Mouse (Mus musculus): ENCODE measurements at regions not wholly inside any gene's neighbourhood (a gene's known extent, or its start where the extent isn't known, plus 50 kb on each side); places are given as distances from the start of the nearest gene placed in this dataset.
A peak's percentile ranks its signal among the peaks of the same experiment; 100 is the strongest.

DNA sequence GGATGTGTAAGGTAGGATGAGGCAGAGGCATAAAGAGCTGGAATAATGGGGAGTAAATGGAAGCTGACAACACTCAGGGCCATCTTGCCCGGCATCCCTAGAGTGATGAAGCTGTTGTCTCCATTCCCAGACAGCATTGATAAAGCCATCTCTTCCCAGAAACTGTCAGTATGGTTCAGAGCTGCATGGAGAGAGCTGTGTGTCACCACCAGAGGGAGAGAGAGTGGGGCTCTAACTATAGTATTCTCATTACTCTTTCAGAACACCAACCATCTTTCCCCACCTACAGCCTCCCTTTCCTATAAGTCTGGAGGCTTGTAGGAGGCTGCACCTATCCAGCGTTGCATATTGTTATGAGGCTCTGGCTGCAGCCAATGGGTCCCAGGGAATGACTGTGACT lies 264.0 kb upstream of the Dusp10 start:
- no peak for DNase-seq (ENCODE audit: low spot score)

GRCm38 (mm10) chr1:183754500-183754899 lies 258.6 kb upstream of the Dusp10 start:
- no peak for DNase-seq (ENCODE audit: low spot score)

- DNase-seq (ENCODE audit: low spot score), result no peak
Measured at GRCm38 (mm10) chr1:183756716-183757115, 256.4 kb upstream of the Dusp10 start.

DNA sequence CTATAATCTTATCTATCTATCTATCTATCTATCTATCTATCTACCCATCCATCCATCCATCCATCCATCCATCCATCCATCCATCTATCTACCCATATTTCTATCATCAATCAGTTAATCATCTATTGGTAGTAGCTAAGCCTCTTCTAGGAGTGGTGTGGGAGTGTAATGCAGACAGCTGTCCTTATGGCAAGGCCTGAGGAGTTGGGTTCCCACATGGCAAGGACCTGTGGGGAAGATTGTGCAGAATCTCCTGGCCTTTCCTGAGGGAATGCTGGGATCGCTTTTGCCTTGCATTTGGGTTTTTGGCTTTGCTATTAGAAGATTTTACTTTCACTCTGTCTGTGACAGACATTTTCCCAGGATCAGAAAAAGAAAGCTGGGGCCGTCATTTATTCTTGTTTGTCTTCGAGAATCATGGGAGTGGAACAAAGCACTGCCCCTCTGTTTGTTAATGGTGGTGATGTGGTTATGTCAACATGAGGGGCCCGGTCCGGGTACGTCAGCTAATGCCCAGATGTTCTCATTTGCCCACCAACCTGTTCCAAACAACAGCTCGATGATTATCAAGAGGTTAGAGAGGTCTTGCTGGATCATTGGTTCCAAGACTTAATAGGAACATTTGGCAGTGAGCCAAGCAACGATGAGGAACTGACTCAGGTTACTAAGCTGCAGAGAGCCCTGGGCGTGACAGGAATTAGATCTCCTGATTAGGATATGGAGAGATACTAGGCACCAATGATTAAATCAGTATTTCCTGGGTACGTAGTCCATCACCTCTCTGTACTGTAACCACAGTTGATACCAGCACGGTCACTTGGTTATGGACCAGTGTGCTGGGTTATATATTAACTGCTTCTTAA lies 249.0 kb upstream of the Dusp10 start:
- DNase-seq (ENCODE audit: low spot score), result no peak

DNA sequence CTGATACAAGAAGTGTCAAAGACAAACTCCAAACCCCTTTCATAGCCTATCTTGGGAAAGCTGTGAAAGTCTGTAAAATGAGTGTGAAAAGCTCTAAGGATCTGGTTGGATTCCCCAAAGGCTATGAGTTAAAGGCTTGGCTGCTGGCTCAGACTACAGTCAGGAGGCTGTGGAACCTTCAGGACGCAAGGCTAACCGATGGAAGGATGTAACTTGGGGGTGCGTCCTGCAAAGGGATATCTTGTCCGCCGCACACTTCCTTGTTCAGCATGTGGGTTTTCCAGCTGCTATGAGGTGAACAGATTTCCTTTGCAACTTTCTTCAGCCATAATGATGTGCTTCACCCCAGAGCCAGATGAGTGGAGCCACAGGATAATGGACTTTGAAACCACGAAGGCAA lies 240.3 kb upstream of the Dusp10 start:
- no peak for DNase-seq (ENCODE audit: low spot score)

DNA sequence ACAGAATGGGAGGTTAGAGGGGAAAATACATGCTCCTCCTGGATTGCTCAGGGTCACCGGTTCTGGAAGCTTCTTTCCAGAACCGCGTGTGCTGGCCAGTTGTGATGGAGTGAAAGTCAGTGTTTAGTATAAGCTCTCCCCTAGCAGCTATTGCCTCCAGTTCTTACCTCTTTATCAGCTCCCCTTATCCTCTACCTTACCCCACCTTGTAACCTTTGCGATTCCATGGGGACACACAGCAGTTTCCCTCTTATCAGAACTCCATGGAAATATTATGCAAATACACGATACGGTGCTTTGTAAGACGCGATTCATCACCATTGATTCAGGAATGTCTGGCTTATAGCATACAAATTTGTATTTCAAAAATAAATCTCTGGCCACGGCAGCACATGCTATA lies 232.9 kb upstream of the Dusp10 start:
- no peak for DNase-seq (ENCODE audit: low spot score)

DNA sequence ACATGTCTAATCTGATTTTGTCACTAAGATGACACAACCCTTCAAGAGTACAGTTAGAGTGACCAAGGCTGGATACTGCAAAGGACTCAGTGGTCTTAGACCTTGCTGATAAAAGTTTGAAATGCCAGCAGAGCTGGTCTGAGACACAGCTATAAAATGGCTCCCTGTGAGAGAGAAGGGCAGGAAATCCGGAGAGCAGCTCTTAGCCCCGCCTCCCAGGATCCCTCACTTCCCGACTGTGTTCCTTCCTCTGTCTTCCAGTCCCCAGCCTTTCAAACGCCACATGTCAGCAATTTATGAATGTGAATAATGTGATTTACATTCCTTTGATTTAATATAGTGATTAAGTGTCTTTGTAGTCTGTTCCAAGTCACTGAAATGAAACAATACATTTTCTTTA lies 232.3 kb upstream of the Dusp10 start:
- no peak for DNase-seq (ENCODE audit: low spot score)

- DNase-seq (ENCODE audit: low spot score), result no peak
Measured at GRCm38 (mm10) chr1:183783440-183784130, 229.5 kb upstream of the Dusp10 start.

DNA sequence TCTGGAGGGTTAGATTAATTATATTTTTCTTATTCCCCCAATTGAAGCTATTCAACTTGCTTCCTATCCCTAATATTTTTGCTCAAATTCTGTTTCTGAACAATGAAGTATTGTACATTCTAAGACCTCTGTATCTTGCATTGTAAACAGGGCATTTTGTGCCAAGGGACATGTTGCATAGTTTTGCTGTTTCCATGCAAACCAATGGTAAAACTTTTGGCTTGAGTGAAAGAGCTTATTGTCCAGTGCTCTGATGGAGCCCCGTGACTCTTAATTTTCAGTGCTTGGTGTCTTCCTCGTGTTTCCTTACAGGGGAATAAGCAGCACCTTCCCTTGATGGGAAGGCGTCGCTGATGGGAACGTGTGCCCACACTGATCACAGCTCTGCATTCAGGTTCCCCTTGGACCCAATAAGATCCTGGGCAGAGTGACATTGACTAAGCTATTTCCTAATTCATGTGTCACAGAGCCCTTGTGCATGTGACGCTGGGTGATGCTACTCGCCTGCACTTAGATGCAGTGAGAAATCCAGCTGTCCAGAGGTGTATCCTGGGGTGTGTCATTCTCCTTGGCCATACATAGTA lies 220.8 kb upstream of the Dusp10 start:
- peak; percentile 14 for DNase-seq (ENCODE audit: low spot score)

- no peak for DNase-seq (ENCODE audit: low spot score)
Measured at GRCm38 (mm10) chr1:183793324-183793723, 219.8 kb upstream of the Dusp10 start.

GRCm38 (mm10) chr1:183793913-183794445 lies 219.1 kb upstream of the Dusp10 start:
- peak; percentile 12 for DNase-seq (ENCODE audit: low spot score)

- no peak for DNase-seq (ENCODE audit: low spot score)
Measured at GRCm38 (mm10) chr1:183802351-183802750, 210.8 kb upstream of the Dusp10 start.

- no peak for DNase-seq (ENCODE audit: low spot score)
Measured at GRCm38 (mm10) chr1:183803357-183803756, 209.7 kb upstream of the Dusp10 start.

GRCm38 (mm10) chr1:183803826-183804225 lies 209.3 kb upstream of the Dusp10 start:
- no peak for DNase-seq (ENCODE audit: low spot score)

DNA sequence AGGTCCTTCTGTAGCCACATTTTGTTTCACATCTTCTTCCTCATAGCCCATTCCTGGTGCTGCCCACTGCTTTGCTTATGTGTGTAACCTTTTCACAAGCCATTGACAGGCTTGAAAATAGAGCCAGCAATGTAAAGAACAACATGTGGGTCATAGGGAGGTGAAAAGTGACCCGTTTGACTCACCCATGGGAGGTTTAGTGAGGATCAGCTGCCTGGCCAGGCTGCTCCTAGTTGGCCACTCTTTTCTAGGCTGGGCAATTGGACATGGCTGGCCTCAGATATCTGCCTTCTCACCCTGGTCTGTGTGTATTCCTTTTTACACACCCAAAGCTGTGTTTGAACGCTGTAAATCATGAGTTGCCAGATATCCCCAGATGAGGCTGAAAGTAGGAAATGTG lies 208.8 kb upstream of the Dusp10 start:
- no peak for DNase-seq (ENCODE audit: low spot score)

DNA sequence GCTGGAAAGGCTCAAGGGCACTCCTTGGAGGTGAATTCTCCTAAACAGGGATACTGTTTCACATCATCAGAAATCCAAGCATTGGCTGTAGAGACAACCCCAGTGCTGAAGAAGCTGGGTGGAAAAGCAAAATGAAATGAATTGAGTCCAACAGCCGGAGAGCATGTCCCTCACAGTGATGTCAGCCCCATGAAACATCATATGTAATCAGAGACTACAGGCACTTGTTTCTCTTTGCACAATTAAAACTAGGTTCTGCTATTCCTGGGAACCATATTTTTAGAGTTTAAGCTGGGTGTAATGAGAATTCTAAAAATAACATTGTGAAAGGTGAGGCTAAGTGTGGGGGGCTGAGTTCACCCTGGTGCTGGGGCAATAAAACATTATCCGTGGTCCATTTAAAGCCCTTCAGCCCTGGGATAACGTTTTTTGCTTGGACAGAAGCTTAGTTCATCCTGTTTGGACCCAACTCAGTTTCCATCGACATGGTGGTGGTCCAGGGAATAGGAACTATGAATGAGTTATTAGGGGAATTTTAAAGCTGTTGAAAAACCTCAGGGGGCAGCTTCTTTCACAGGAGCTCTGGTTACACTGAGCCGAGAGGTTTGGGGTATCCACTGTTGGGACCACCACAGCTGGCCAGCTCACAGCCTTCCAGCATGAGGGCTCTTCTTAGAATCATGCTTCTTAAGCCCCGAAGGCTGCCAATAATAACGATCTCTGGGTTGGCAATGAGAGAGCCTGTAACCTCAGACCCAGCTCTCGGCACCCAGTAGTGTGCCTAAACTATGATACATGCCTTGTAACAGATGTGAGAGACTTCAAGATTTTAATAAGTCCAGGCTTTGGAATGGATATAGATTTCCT lies 206.0 kb upstream of the Dusp10 start:
- no peak for DNase-seq (ENCODE audit: low spot score)

DNA sequence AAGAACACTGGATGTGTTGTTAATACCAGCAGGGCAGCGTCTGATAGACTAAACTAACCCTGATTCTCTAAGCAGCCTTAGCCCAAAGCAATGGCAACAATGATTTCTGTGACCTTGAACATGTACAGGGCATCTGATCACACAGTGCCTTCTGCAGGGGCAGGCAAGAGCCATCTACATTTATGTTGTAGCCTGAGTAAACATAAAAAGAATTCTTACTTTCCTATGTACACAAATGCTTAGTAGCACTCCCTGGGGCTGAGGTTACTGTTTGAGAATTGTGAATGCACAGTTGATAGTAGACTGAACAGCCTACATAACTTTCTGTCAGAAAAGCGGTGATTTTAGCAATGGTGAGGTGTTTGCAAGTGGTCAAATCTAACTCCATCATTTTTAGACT lies 204.9 kb upstream of the Dusp10 start:
- DNase-seq (ENCODE audit: low spot score), result no peak

GRCm38 (mm10) chr1:183820555-183820954 lies 192.5 kb upstream of the Dusp10 start:
- no peak for DNase-seq (ENCODE audit: low spot score)

DNA sequence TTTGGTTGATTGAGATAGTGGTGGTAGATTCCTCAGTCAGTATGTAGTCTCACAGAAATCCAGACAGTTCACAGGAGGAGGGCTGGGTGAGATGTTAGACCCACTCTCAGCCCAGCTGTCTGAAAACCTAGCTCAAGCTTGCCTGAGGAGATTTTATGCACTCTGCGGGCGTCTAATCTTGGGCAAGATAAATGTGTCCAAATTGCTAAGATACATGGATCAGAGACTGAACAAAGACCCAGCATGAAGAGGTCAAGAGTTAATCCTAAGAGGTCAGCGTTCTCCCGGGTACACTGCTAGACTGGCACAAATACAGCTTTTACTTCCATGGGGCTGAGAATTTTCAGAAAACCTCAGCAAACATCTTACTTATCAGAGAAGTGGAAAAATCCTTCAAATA lies 186.8 kb upstream of the Dusp10 start:
- DNase-seq (ENCODE audit: low spot score), result no peak

- no peak for DNase-seq (ENCODE audit: low spot score)
Measured at GRCm38 (mm10) chr1:183845135-183845534, 168.0 kb upstream of the Dusp10 start.

DNA sequence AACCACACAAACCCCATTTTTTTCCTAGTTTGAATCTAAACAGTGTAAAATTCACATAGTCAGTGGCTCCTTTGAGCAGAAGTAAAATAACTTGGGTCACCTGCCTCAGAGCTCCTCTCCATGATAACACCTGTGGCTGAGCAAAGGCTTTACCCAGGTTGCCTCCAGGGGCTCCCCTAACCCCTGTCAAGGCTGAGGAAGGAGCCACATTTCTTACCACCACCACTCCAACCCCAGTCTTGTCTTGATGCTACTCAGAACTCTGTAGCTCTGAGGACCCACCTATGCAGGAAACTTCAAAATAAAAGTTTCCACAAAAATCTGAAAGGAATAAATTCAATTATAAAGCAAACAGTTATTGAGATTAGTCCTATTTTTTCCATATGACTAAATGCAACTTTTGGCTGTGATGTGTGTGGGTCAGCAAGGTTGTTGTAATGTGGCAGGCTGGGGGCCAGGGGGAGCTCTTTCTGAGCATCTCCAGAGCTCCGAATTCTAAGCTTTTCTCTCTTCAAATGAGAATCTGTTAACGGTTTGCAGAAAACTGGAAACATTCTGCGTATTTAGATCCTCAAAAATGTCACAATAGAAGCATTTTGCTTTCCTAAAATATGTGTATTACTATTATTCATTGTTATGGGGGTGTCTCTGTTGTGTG lies 159.0 kb upstream of the Dusp10 start:
- peak; percentile 15 for DNase-seq (ENCODE audit: low spot score)

All from layer of hippocampus, adult 11-12 months (tissue).